Mouse (Mus musculus) olfactory bulb, adult 2 months (tissue): ENCODE results near the gene Adprhl1. TPM values are rescaled to one million over a fixed set of nuclear protein-coding genes. Genes with fewer than 3 reads are reported as not detected.

Source experiments
- H3K27ac ChIP-seq: fragments of 200-500 bp; 2 replicates; pipeline ENCODE4 v1.5.1; 2012; ENCODE audit warnings: low read depth, low read length; ENCODE audit not compliant: insufficient read depth
- H3K4me1 ChIP-seq: fragments of 200-500 bp; 2 replicates; pipeline ENCODE4 v1.6.1; 2012; ENCODE audit warnings: low read length; ENCODE audit not compliant: control insufficient read depth, insufficient read depth
- H3K4me3 ChIP-seq: fragments of 200-500 bp; 2 replicates; pipeline ENCODE4 v1.5.1; 2012; ENCODE audit warnings: mild to moderate bottlenecking, low read depth, low read length, moderate library complexity; ENCODE audit not compliant: insufficient read depth
- CTCF ChIP-seq: fragments of 200-500 bp; IDR thresholded peaks from 2 replicates; pipeline ENCODE4 v1.5.1; 2012; ENCODE audit warnings: low read depth, mild to moderate bottlenecking, low read length, moderate library complexity; ENCODE audit not compliant: insufficient read depth
- POLR2A ChIP-seq: fragments of 200-500 bp; IDR thresholded peaks from 2 replicates; pipeline ENCODE4 v1.6.1; 2012; ENCODE audit warnings: mild to moderate bottlenecking, low read depth, low read length, moderate library complexity; ENCODE audit not compliant: insufficient read depth
- WGBS: fragments of 180-500 bp; shearing (Covaris S2); methylation state at CpG from one replicate; pipeline ENCODE4 v1.1.7; 2018; 5-methylcytosine and 5-hydroxymethylcytosine counted together
- polyA plus RNA-seq: library from polyadenylated mRNA; stranded (reverse); fragments of >200 nt; gene quantifications from 2 replicates; pipeline ENCODE4 v1.2.4, GENCODE M21; 2012; ENCODE audit warnings: low replicate concordance; ENCODE audit not compliant: missing spikeins, insufficient read depth, insufficient read length

Adprhl1 gene
- polyA plus RNA-seq, 1 experiment: not detected

DNA sequence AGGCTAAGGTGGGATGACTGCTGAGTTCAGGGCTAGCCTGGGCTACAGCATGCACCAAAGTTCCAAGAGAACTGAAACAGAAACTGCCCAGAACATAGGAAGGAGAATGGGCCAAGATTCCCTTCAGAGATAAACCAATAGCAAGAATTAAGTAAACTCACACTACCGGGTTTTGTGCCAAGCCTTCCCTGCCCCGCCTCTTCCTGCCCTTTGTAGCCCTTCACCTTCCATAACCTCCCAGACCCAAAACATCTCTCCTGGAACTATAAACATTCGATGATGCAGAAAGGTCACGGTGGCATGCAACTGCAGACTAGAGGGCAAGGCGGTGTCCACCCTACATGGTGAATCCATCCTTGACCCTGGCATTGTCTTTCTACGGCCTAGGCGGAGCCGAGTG lies 63.7 kb downstream of the Adprhl1 start:
- TF ChIP-seq POLR2A: no peak
- TF ChIP-seq CTCF: no peak
- 85% methylated on average over 8 of the region's 8 CpGs for WGBS
- no peak overlapping the region for H3K4me3 ChIP-seq

DNA sequence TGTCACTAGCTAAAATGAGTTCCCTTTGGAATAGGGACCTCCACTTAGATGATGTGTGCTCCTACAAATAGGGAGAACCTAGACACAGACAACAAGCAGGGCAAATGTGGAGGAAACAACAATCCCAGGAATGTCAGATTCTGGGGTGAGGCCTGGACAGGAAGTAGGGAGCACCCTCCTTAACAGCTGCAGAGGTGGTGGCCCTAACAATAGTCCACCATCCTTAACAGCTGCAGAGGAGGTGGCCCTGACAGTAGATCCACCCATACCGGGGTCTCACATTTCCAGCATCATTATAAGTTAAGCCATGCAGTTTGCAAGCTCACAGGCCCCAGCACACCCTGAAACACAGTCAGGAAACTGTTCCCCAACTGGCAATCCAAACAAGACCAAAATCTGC lies 65.1 kb downstream of the Adprhl1 start:
- TF ChIP-seq CTCF (no peak), POLR2A (no peak)

More for the DNA sequence above, 63.7 kb downstream of the Adprhl1 start:
- Histone ChIP-seq H3K4me1 (no peaks in the 10 kb centered on the region; the same call in 1 of the 2 replicates), H3K27ac (no peak overlapping the region)

DNA sequence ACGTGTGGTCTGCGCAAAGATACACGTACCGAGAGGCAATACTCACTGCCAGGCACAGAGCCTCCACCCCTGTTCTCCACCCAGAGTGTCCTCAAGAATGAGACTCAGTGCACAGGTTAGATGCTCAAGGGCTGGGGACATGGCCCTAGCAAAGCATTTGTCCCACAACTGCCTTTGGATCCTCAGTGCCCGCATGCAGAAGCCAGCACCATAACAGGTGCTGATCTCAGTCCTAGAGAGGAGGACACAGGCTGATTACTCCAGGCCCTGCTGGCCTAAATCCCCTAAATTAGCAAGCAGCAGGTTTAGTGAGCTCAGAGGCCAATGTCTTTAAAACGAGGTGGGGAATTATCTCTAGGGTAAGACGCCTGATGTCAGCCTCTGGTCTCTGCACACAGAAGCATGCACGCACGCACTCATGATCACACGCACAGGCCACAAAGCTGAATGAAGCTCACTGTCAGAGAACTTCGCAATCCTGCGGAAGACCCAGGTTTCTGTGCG lies 65.9 kb downstream of the Adprhl1 start:
- no peaks in the 10 kb centered on the region; the same call in 1 of the 2 replicates for H3K4me1 ChIP-seq
- H3K4me3 ChIP-seq: no peak overlapping the region
- WGBS: 91% methylated on average over 13 of the region's 13 CpGs
- TF ChIP-seq POLR2A (no peak), CTCF (no peak)
- H3K27ac ChIP-seq: no peak overlapping the region

More for the DNA sequence above, 65.1 kb downstream of the Adprhl1 start:
- Histone ChIP-seq H3K4me3 (no peak overlapping the region), H3K4me1 (no peaks in the 10 kb centered on the region; the same call in 1 of the 2 replicates), H3K27ac (no peak overlapping the region)
- 81% methylated on average over 1 of the region's 1 CpGs for WGBS

DNA sequence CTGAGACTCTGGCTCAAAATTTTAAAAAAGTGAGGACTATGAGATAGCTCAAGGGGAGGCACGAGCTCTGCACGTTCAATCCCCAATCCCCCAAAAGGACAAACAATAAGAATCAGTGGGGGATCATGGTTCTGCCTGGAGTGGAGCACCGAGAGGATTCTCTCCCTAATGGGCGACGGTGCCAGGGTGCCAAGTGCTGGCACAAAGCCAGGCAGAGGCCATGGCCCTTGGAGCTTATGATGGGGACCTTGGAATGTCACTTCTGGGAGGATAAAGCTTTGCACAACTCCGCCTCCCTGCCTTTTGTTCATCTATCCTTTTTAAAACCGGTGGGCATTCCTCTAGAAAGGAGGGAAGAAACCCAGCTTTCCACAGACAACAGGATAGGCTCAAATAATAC lies 66.3 kb downstream of the Adprhl1 start:
- H3K4me1 ChIP-seq: no peaks in the 10 kb centered on the region; the same call in 1 of the 2 replicates
- H3K4me3 ChIP-seq: no peak overlapping the region
- no peak for TF ChIP-seq POLR2A
- no peak for TF ChIP-seq CTCF
- WGBS: 58% methylated on average over 7 of the region's 7 CpGs
- no peak overlapping the region for H3K27ac ChIP-seq

DNA sequence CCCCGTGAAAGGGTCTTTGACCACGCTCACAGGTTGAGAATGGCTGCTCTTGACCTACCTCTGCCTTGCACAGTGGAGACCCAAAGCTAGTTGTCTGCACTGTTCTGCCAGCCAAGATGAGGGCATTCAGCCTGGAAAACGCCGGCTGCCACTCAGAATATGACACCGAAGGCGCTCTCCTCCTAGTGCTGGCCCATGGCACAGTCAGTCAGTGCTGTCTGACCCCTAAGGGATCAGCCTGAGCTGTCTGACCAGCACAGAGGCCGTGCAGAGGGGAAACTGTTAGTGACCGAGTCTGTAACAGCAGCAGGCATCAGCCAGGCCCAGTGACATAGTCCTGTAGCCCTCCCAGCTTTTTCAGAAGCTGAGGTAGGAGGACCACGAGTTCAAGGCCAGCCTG lies 66.7 kb downstream of the Adprhl1 start:
- TF ChIP-seq POLR2A (no peak), CTCF (no peak)
- Histone ChIP-seq H3K4me1 (no peaks in the 10 kb centered on the region; the same call in 1 of the 2 replicates), H3K4me3 (no peak overlapping the region), H3K27ac (no peak overlapping the region)
- 81% methylated on average over 9 of the region's 9 CpGs for WGBS

DNA sequence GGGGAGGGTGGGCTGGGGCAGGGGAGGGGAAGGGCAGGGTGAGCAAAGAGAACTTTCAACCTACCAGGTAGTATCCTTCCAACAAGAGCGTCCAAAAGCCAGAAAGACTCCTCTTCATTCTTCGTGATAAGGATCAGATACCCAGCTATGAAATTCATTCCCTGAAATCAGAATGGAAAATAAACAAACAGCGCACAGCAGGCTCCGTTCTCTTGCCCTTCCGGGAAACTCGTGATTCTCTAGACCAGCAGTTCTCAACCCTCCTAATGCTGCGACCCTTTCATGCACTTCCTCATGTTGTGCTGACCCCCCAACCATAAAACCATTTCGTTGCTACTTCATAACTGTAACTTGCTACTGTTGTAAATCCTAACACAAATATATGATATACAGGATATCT lies 67.1 kb downstream of the Adprhl1 start:
- no peak for TF ChIP-seq CTCF
- no peak for TF ChIP-seq POLR2A
- Histone ChIP-seq H3K4me1 (peaks cover under 1% of the 10 kb centered on the region), H3K4me3 (no peak overlapping the region), H3K27ac (no peak overlapping the region)
- WGBS: 84% methylated on average over 8 of the region's 8 CpGs

DNA sequence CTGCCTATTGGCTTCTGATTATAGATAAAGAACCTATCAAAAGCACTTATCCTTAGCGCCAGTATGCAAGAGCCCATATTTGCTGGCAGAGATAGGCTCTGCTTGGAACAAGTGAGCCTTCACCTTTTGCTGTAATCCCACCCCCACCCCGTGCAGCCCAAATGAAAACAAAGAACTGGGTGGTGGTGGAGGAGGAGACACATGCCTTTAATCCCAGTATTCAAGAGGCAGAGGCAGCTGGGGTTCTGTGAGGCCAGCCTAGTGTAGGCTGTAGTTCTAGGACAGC lies 72.3 kb downstream of the Adprhl1 start:
- Histone ChIP-seq H3K4me1 (peaks cover 4% of the 10 kb centered on the region), H3K27ac (no peak overlapping the region), H3K4me3 (no peak overlapping the region)
- TF ChIP-seq POLR2A (no peak), CTCF (no peak)
- WGBS: 42% methylated on average over 2 of the region's 2 CpGs

DNA sequence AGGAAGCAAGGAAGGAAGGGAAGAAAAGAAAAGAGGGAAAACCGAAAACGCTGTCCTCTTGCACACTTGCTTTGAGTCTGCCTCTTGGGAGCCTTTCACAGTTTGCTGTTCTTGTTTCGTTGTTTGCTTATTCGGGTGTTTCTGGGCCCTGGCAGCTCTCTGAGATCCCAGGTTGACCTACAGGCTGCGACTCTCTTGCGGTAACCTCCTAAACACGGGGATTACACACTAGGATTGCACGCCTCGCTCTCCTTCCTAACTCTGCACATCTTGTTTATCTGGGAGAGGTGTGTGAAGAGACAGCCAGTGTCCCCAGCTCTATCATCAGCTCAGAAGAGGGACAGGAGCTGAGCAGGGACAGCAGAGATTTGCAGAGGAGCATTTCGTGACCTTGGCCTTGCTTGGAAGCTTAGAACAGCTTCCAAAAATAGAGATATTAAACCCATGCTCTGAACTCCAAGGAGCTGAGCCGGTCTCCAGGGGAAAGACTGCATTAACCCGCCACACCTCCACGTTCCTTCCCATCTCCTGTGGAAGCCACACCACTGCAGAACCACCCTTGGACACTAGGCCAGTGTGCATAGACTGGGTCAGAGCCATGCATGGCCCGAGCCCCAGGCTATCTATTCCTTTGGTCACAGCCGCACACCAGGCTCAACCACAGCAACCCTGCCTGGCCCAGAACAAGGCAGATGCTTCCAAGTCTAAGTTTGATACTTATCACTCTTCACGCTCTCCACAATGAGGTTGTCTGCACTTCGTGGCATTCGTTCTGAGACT lies 72.9 kb downstream of the Adprhl1 start:
- no peak for TF ChIP-seq POLR2A
- no peak overlapping the region for H3K27ac ChIP-seq
- peaks cover 4% of the 10 kb centered on the region for H3K4me1 ChIP-seq
- WGBS: 82% methylated on average over 18 of the region's 18 CpGs
- no peak overlapping the region for H3K4me3 ChIP-seq

DNA sequence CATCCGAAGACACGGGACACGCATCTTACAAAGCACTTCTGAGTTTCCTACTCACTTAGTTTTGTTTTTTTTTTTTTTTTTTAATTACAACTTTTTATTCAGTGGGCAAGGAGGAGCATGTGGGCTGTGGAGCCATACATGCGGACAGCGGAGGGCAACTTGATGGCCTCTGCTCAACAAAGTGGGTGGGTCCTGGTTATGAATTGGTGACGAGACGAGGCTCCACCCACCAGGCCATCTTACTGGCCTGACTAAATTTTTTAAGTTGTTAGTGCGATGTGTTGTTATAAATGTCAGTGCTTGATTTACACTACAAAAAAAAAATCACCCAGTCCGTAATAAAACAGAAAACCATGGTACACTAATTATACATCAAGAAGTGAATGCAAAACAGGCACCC lies 73.6 kb downstream of the Adprhl1 start:
- Histone ChIP-seq H3K4me1 (peaks cover 4% of the 10 kb centered on the region), H3K4me3 (no peak overlapping the region), H3K27ac (no peak overlapping the region)
- TF ChIP-seq CTCF (no peak), POLR2A (no peak)
- WGBS: 55% methylated on average over 9 of the region's 9 CpGs
